Mouse (Mus musculus) embryonic fibroblast, embryonic 13.5 days (primary cell): Measurements from ENCODE around the gene Mtss1l.

Experiments
- CTCF ChIP-seq: IDR thresholded peaks from 2 replicates; pipeline ENCODE4 v1.5.1; 2011; ENCODE audit warnings: mild to moderate bottlenecking, control low read depth, low read length, moderate library complexity, borderline replicate concordance; ENCODE audit not compliant: insufficient read depth
- POLR2A ChIP-seq: IDR thresholded peaks from 2 replicates; pipeline ENCODE4 v1.6.1; 2011; ENCODE audit warnings: low read depth, mild to moderate bottlenecking, control low read depth, low read length, moderate library complexity

DNA sequence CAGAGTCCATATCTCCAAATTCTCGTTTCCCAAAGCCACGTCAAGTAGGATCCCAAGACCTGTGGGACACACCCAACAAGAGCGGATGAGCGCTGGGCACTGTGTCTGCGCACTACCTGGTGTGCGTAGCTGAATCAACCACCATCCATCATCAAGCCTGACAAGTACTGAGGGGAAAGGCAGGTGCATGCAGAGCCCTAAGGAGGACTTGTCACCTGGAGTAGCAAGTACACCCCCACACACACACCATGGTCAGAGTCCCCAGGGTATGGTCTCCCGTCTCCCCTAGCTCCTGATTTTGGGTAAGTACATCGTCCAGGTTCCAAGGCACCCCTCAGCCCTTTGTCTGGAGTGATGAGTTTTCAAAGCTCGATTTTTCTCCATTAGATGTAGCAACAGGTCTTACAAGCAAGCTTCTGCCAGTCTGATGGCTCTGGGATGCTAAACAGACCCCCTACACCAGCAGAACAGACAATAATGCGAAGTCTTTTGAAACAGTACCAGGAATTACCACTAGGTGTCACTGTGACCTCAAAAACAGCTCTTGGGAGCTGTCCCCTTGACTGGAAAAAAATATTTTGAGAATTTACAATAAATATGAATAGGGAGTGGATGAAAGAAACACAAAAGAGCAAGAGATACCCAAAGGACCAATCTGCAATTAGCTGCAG is 28.4 kb downstream of the Mtss1l start:
- TF ChIP-seq CTCF (no peak), POLR2A (no peak)
